17 mouse cellular contexts compared by ENCODE assay signal in genomic region chr7:81667156-81667555, GRCm38 (mm10). TPM values are rescaled to one million over a fixed set of nuclear protein-coding genes. Genes with fewer than 3 reads are reported as not detected.
"Had no signal": no experiment of that assay in that cellular context is flagged by ENCODE, and none has a peak within 500 bp of the region (broad histone marks: within the 10 kb centered on the region; RNA-seq: fewer than 3 reads in every experiment).

No protein-coding gene starts in this region.

- H3K4me2 ChIP-seq: neural tube, embryonic 13.5 days; neural tube, embryonic 15.5 days; stomach, embryonic 15.5 days had no signal

- H3K4me1 ChIP-seq: neural tube, embryonic 15.5 days; stomach, embryonic 15.5 days had no signal

- DNase-seq: retina, postnatal 1 day; right cerebral cortex, adult 18-20 months; right cerebral cortex, postnatal 14 days; right cerebral cortex, postnatal 25 days; right cerebral cortex, postnatal 4 days; spleen, adult 18-20 months; thymus, adult 18-20 months; thymus, adult 2 months; thymus, postnatal 14 days; thymus, postnatal 25 days; thymus, postnatal 36 days; thymus, postnatal 4 days had no signal

- H3K27ac ChIP-seq: neural tube, embryonic 13.5 days; neural tube, embryonic 15.5 days; stomach, embryonic 15.5 days; stomach, postnatal 0 days had no signal

- H3K27me3 ChIP-seq: neural tube, embryonic 13.5 days; neural tube, embryonic 15.5 days; stomach, embryonic 15.5 days had no signal

- H3K36me3 ChIP-seq: neural tube, embryonic 13.5 days; neural tube, embryonic 15.5 days; stomach, embryonic 15.5 days had no signal

- H3K9me3 ChIP-seq: neural tube, embryonic 13.5 days; neural tube, embryonic 15.5 days; stomach, embryonic 15.5 days had no signal

- H3K9ac ChIP-seq: neural tube, embryonic 13.5 days; neural tube, embryonic 15.5 days; stomach, embryonic 15.5 days had no signal

- H3K4me3 ChIP-seq: neural tube, embryonic 13.5 days; neural tube, embryonic 15.5 days; stomach, embryonic 15.5 days had no signal

RNA-seq across cellular contexts. Expression of gene Homer2, which starts 40.2 kb away (rescaled TPM):
- total RNA-seq: neutrophil, adult 5-6 weeks had no signal
